ENCODE assay signal across 12 mouse cellular contexts in genomic region chr7:65802806-65803205, GRCm38 (mm10). TPM values are rescaled to one million over a fixed set of nuclear protein-coding genes. Genes with fewer than 3 reads are reported as not detected.
DNase-seq lines count a peak whose midpoint lies in the region.
"Had no signal": no experiment of that assay in that cellular context is flagged by ENCODE, and none has a peak within 500 bp of the region (broad histone marks: within the 10 kb centered on the region; RNA-seq: fewer than 3 reads in every experiment).

No protein-coding gene starts in this region.

- peak overlapping the region; percentile 40; the same call in 1 of the 2 replicates for H3K27ac ChIP-seq in embryonic facial prominence, embryonic 10.5 days (replicated peaks)
- H3K27ac ChIP-seq: neural tube, embryonic 12.5 days had no signal

- no peaks in the 10 kb centered on the region for H3K36me3 ChIP-seq in embryonic facial prominence, embryonic 10.5 days (replicated peaks)
- H3K36me3 ChIP-seq: midbrain, embryonic 10.5 days; neural tube, embryonic 12.5 days had no signal

- H3K4me1 ChIP-seq in embryonic facial prominence, embryonic 10.5 days: peaks cover 14% of the 10 kb centered on the region

- WGBS in embryonic facial prominence, embryonic 10.5 days: 87% methylated on average over 8 of the region's 8 CpGs

- peak; percentile 20 for DNase-seq in adrenal gland, adult 8-10 months
- DNase-seq in adrenal gland, adult 18-20 months (ENCODE audit: low spot score in 2 of 2): no peak
- no peak for DNase-seq in embryonic facial prominence, embryonic 10.5 days (ENCODE audit: low spot score)
- peak; percentile 79 to 89 for DNase-seq in lung, adult 18-20 months
- DNase-seq in skeletal muscle tissue, adult 2 months (ENCODE audit: low read depth, low spot score): peak; percentile 13
- DNase-seq in frontal cortex, postnatal 14 days (ENCODE audit: low spot score in 2 of 2): no peak
- DNase-seq in ovary, adult 18-20 months (ENCODE audit: low spot score): no peak
- no peak for DNase-seq in right cerebral cortex, postnatal 10 days (ENCODE audit: low spot score in 2 of 2)
- DNase-seq: cerebellum, postnatal 36 days had no signal

- H3K27me3 ChIP-seq in embryonic facial prominence, embryonic 10.5 days (replicated peaks; ENCODE audit: low read depth, poor library complexity, severe bottlenecking): no peaks in the 10 kb centered on the region
- H3K27me3 ChIP-seq: neural tube, embryonic 12.5 days; Patski had no signal

- H3K9me3 ChIP-seq in embryonic facial prominence, embryonic 10.5 days: no peaks in the 10 kb centered on the region
- H3K9me3 ChIP-seq: midbrain, embryonic 10.5 days; neural tube, embryonic 12.5 days had no signal

- H3K4me3 ChIP-seq in embryonic facial prominence, embryonic 10.5 days: no peak overlapping the region
- H3K4me3 ChIP-seq: midbrain, embryonic 10.5 days; neural tube, embryonic 12.5 days had no signal

RNA-seq across cellular contexts. Expression of gene Pcsk6, which starts 58.7 kb away (rescaled TPM):
- 10 to 100 TPM; 10.7 to 18.4 (median 14.7) TPM for total RNA-seq in adrenal gland, adult 8-10 months (2022)
- 10 to 100 TPM; 20.1 to 32.2 TPM for total RNA-seq in adrenal gland, adult 18-20 months (2021)
- polyA plus RNA-seq in embryonic facial prominence, embryonic 10.5 days (2016; fragmentation: Nextera tagmentation; extraction: Ambion mirVana): 1.0 and 1.1 TPM in 2 replicates

Comparison
In these comparisons a context has a peak if more than half of its experiments do, and no peak if none do; other contexts are left out.
1. DNase-seq: peak in adrenal gland, adult 8-10 months (single experiment), lung, adult 18-20 months (2 of 2) and skeletal muscle tissue, adult 2 months (single experiment); none in adrenal gland, adult 18-20 months (0 of 2), embryonic facial prominence, embryonic 10.5 days (single experiment), frontal cortex, postnatal 14 days (0 of 2), ovary, adult 18-20 months (single experiment) and right cerebral cortex, postnatal 10 days (0 of 2).